Mouse (Mus musculus) cerebellum, postnatal 14 days (tissue): ENCODE measurements at regions not wholly inside any gene's neighbourhood (a gene's known extent, or its start where the extent isn't known, plus 50 kb on each side); places are given as distances from the start of the nearest gene placed in this dataset.

Experiments
- DNase-seq, 2 experiments: peaks; one replicate each; pipeline ENCODE4 v3.0.0; 2021; ENCODE audit warnings: mixed read lengths in 2 of 2

DNA sequence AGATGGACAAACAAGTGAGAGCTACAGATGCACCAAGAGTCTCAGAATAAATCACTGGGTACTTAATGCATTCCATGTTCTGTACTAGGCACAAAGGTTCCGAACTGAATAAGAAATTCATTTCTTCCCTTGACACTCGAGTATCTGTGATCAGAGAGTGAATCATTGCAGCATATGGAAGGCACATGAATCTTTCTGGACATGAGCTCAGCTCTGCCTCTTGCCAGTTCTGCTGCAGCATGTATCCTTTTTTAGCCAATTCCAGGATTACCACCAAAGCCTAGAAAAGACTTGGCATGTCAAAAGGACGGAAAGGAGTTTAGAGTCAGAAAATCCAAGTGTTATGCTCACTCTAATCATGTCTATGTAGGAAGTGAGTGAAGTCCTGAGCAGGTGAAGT, 567.0 kb downstream of the Fam181b start:
- peak in 1 of 2 experiments; percentile 7 for DNase-seq

DNA sequence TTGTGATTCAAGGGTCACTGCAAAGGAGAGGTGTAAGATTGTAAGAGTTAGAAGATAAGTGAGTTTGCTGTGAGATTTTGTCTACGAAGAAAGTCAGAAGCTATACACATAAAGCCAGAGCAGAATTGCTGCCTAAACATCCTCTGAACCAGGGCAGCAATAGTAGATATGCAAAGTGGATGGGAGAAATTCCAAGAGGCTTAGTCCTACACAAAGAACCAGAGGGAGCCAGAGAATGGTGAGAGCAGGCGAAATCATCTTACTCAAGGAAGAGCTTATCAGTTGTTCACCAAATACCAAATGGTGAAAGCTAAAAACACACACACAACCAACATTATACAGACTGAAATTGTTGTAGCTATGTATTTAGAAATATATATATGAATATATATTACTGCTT, 586.1 kb downstream of the Fam181b start:
- DNase-seq: no peak

DNA sequence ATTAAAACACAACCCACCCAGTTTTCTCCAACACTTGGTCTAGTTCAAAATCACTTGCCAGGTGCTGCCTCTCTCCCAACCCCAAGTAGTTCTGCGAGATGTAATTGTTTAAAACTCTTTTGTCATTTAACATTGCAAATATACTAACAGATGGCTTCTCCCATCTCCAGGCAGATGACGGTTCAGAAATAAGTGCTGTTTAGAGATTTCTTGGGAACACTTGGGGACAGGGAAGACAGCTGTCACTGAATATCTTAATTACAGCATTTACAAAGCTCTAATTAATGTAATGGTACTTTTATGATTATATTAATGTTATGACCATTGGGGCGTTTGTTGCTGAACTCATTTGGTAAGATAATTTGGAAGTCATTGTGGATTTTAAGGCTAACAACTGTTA, 592.2 kb downstream of the Fam181b start:
- peak in 1 of 2 experiments; percentile 18 for DNase-seq

DNA sequence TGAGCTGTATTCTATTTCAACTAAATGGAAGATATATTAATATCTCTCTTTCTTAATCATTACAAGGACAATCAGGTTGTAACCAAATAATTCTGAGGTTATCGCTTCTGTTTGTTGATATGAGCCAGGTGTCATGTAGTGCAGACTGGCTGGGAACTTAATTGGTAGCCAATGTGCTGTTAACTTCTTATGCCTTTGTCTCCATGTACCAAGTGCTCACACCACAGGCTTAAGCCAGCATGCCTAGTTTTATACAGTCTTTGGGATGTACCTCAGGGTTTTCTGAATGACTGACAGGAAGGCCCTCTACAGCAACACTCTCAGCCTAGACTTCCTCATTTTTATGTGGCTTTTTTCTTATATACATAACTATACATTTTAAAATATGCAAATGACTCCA, 592.8 kb downstream of the Fam181b start:
- peak; percentile 11 to 42 for DNase-seq
